In the genomic region with DNA sequence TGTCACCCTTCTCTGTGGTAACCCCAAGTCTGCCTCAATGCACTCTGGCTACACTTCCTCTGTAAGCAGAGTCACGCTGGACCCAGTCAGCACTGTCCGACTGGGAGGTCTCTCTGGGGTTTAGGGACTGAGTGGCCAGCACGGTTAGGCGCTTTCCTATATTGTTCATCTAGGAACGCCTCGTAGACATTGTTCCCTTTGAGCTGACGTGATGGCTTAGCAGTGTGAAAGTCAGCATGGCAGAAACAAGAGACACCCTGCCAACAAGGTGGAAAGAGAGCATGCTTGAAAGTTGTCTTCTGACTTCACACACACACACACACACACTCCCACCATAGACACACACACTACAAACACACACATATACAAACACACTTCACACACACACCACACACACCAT, we compare ENCODE assay signal across 18 mouse cellular contexts.
"Had no signal": no experiment of that assay in that cellular context is flagged by ENCODE, and none has a peak within 500 bp of the region (broad histone marks: within the 10 kb centered on the region; RNA-seq: fewer than 3 reads in every experiment).

No protein-coding gene starts in this region.

- H3K9ac ChIP-seq: liver, embryonic 15.5 days; lung, embryonic 14.5 days; midbrain, embryonic 13.5 days; neural tube, embryonic 13.5 days; neural tube, embryonic 15.5 days had no signal

- H3K4me1 ChIP-seq: midbrain, embryonic 13.5 days; neural tube, embryonic 13.5 days; neural tube, embryonic 15.5 days had no signal

- H3K27ac ChIP-seq: liver, embryonic 15.5 days; midbrain, embryonic 10.5 days; midbrain, embryonic 13.5 days; neural tube, embryonic 13.5 days; neural tube, embryonic 15.5 days had no signal

- H3K27me3 ChIP-seq: liver, embryonic 15.5 days; midbrain, embryonic 13.5 days; neural tube, embryonic 13.5 days; neural tube, embryonic 15.5 days had no signal

- H3K4me3 ChIP-seq: liver, embryonic 15.5 days; midbrain, embryonic 10.5 days; midbrain, embryonic 13.5 days; myocyte; neural tube, embryonic 13.5 days; neural tube, embryonic 15.5 days had no signal

- H3K9me3 ChIP-seq: liver, embryonic 15.5 days; midbrain, embryonic 10.5 days; midbrain, embryonic 13.5 days; neural tube, embryonic 13.5 days; neural tube, embryonic 15.5 days had no signal

- H3K4me2 ChIP-seq: liver, embryonic 15.5 days; lung, embryonic 14.5 days; midbrain, embryonic 13.5 days; neural tube, embryonic 13.5 days; neural tube, embryonic 15.5 days had no signal

- H3K36me3 ChIP-seq: liver, embryonic 15.5 days; midbrain, embryonic 10.5 days; midbrain, embryonic 13.5 days; neural tube, embryonic 13.5 days; neural tube, embryonic 15.5 days had no signal

- ATAC-seq: midbrain, embryonic 13.5 days; midbrain, embryonic 16.5 days had no signal

- DNase-seq: lung, embryonic 14.5 days; lung, postnatal 10 days; lung, postnatal 4 days; retina, postnatal 1 day; right cerebral cortex, adult 18-20 months; right cerebral cortex, postnatal 25 days; right cerebral cortex, postnatal 4 days; spleen, adult 18-20 months; thymus, adult 18-20 months; thymus, postnatal 14 days; thymus, postnatal 36 days had no signal
